Mouse (Mus musculus) liver, embryonic 15.5 days (tissue): Measurements from ENCODE around the gene Ccdc3. TPM values are rescaled to one million over a fixed set of nuclear protein-coding genes. Genes with fewer than 3 reads are reported as not detected.

Experiments used
- ATAC-seq: fragments of 200-750 bp; cut with Nextera tagmentation; 2 replicates; pipeline ENCODE4 v1.8.0; 2017; ENCODE audit warnings: moderate number of reproducible peaks, mild to moderate bottlenecking, moderate library complexity; ENCODE audit not compliant: insufficient read depth
- H3K27ac ChIP-seq: fragments of 300-500 bp; sonication (generic); replicated peaks from 2 replicates; pipeline ENCODE4 v1.5.1; 2015; ENCODE audit warnings: mild to moderate bottlenecking, inconsistent platforms
- H3K27me3 ChIP-seq: fragments of 300-500 bp; sonication (generic); 2 replicates; pipeline ENCODE4 v1.6.1; 2015; ENCODE audit warnings: mild to moderate bottlenecking, inconsistent platforms
- H3K36me3 ChIP-seq: fragments of 300-500 bp; sonication (generic); replicated peaks from 2 replicates; pipeline ENCODE4 v1.6.1; 2015; ENCODE audit warnings: moderate library complexity, mild to moderate bottlenecking, inconsistent platforms
- H3K4me1 ChIP-seq: fragments of 300-500 bp; sonication (generic); replicated peaks from 2 replicates; pipeline ENCODE4 v1.6.1; 2015; ENCODE audit warnings: inconsistent platforms
- H3K4me2 ChIP-seq: fragments of 300-500 bp; sonication (generic); 2 replicates; pipeline ENCODE4 v1.6.1; 2015; ENCODE audit warnings: moderate library complexity, mild to moderate bottlenecking, inconsistent platforms
- H3K4me3 ChIP-seq: fragments of 300-500 bp; sonication (generic); replicated peaks from 2 replicates; pipeline ENCODE4 v1.5.1; 2015; ENCODE audit warnings: mild to moderate bottlenecking, inconsistent platforms
- H3K9ac ChIP-seq: fragments of 300-500 bp; sonication (generic); 2 replicates; pipeline ENCODE4 v1.6.1; 2015; ENCODE audit warnings: moderate library complexity, mild to moderate bottlenecking, inconsistent platforms
- H3K9me3 ChIP-seq: fragments of 300-500 bp; sonication (generic); replicated peaks from 2 replicates; pipeline ENCODE4 v1.6.1; 2016; ENCODE audit warnings: inconsistent platforms
- WGBS: fragments of 180-500 bp; shearing (Covaris S2); methylation state at CpG from one replicate; pipeline ENCODE4 v1.1.7; 2015; ENCODE audit warnings: mixed read lengths; ENCODE audit not compliant: insufficient replicate concordance; 5-methylcytosine and 5-hydroxymethylcytosine counted together
- polyA plus RNA-seq: library from polyadenylated mRNA; unstranded; fragments of >200 nt; fragmentation: Nextera tagmentation; extraction: Ambion mirVana; gene quantifications from 2 replicates; pipeline ENCODE4 v1.2.1, GENCODE M21; 2015

The Ccdc3 gene
- polyA plus RNA-seq, 1 experiment from 2014 or later = 2.8 TPM

DNA sequence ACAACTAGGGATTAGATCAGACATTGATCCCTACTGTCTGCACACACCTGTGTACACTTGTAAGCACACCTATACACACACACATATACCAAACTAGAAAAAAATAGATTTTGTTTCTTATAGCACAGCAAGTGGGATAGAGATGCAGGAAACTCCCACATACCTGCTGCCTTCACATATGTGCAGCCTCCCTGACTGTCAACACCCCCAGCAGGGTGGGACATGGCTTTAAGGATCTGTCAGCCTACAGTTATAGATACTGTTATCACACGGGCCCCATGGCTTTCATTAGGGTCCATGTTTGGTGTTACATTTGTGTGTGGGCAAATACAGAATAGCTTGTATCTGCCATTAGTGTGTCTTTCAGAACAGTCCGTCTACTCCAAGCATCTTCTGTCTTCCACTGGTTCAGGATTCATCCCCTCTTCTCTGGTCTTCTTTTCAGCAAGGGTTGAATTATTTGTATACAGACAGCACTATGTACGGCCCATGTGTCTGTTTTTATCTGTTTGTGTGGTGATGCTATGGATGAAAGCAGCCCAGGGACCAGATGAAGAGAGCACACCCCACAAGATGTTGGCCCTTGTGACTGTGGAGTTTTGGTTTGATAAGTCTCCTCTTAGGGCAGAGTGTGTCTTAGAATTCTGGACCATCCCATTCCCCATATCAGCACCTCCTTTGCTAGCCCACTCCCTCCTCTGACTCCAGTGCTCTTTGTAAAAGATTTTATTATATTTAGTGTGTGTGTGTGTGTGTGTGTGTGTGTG lies 24.5 kb downstream of the Ccdc3 start:
- ATAC-seq = peak; percentile 31; the same call in 1 of the 2 replicates

DNA sequence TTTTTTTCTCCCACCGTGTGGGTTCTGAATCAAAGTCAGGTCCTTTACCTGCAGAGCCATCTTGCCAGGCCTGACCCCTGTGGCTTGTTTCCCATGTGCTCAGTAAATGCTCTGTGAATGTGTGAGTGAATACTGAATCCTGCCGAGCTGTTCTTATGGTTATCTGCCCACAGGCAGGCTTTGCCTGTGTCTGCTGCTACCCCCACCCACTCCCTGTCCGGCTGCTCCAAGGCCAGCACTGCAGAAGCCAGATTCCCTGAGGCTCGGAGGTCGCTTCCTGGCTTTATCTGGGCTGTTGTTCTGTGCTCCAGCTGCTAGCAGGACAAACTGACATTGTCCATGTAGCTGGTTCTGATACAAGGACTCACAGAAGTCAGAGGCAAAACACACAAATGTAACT lies 25.2 kb downstream of the Ccdc3 start:
- Histone ChIP-seq H3K9ac (no peak overlapping the region), H3K27ac (no peak overlapping the region), H3K9me3 (no peaks in the 10 kb centered on the region), H3K4me2 (no peak overlapping the region), H3K4me1 (0 out of 2 replicates have a peak, but pooled peaks cover 2% of the 10 kb centered on the region), H3K36me3 (no peaks in the 10 kb centered on the region), H3K4me3 (no peak overlapping the region), H3K27me3 (no peaks in the 10 kb centered on the region)
- WGBS = 32% methylated on average over 5 of the region's 5 CpGs
- no peak for ATAC-seq

More for the DNA sequence above, 24.5 kb downstream of the Ccdc3 start:
- no peak overlapping the region for H3K27ac ChIP-seq
- H3K9me3 ChIP-seq = no peaks in the 10 kb centered on the region
- H3K4me1 ChIP-seq = 0 out of 2 replicates have a peak, but pooled peaks cover 2% of the 10 kb centered on the region
- no peak overlapping the region for H3K4me2 ChIP-seq
- H3K9ac ChIP-seq = no peak overlapping the region
- 37% methylated on average over 3 of the region's 3 CpGs for WGBS
- no peaks in the 10 kb centered on the region for H3K36me3 ChIP-seq
- no peak overlapping the region for H3K4me3 ChIP-seq
- no peaks in the 10 kb centered on the region for H3K27me3 ChIP-seq

DNA sequence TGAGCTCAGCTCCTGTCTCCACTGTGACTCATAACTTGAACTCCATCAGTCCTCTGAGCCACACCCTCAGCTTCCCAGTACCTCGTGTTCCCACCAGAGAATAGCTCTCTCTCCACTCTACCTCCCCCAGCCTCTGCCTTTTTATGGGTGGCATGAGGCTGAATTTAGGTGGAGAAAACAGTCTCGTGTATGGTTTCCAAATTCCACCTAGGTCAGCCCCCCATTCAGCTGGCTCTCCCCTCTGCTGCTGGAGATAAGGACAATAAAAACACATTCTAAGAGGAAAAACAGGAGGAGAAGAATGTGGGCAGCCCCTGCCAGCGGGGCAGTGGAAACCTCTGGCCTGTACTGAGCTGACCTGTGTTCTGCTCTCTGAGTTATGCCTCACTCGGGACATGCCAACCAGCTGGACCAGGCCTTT lies 28.4 kb downstream of the Ccdc3 start:
- H3K4me2 ChIP-seq = no peak overlapping the region
- 0 out of 2 replicates have a peak, but pooled peaks cover 2% of the 10 kb centered on the region for H3K4me1 ChIP-seq
- no peak for ATAC-seq
- H3K9me3 ChIP-seq = no peaks in the 10 kb centered on the region
- no peak overlapping the region for H3K9ac ChIP-seq
- no peaks in the 10 kb centered on the region for H3K36me3 ChIP-seq
- H3K27me3 ChIP-seq = no peaks in the 10 kb centered on the region
- H3K4me3 ChIP-seq = no peak overlapping the region
- no peak overlapping the region for H3K27ac ChIP-seq
- whole genome bisulfite sequencing = 21% methylated on average over 4 of the region's 4 CpGs

DNA sequence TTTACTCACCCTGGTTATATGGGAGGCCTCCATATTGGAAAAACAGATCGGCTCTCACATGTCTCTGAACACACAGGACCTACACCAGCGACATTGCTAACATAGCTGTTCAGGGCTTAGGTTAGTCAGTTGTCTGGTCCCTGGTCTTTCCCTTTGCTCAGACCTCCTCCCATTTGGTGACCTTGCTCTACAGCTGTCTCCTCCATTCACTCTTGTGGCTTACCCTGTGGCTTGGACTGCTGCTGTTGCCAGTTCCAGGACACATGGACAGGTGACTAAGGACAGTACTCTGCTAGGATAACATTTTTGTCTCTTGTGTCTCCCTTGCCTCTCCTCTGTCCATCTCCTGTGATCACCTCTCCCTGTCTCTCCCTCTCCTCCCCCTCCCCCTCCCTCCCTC lies 29.2 kb downstream of the Ccdc3 start:
- H3K27me3 ChIP-seq = no peaks in the 10 kb centered on the region
- H3K9ac ChIP-seq = no peak overlapping the region
- ATAC-seq = no peak
- H3K27ac ChIP-seq = no peak overlapping the region
- no peak overlapping the region for H3K4me2 ChIP-seq
- 0 out of 2 replicates have a peak, but pooled peaks cover 2% of the 10 kb centered on the region for H3K4me1 ChIP-seq
- H3K9me3 ChIP-seq = no peaks in the 10 kb centered on the region
- H3K4me3 ChIP-seq = no peak overlapping the region
- H3K36me3 ChIP-seq = no peaks in the 10 kb centered on the region
- WGBS = 53% methylated on average over 2 of the region's 2 CpGs

DNA sequence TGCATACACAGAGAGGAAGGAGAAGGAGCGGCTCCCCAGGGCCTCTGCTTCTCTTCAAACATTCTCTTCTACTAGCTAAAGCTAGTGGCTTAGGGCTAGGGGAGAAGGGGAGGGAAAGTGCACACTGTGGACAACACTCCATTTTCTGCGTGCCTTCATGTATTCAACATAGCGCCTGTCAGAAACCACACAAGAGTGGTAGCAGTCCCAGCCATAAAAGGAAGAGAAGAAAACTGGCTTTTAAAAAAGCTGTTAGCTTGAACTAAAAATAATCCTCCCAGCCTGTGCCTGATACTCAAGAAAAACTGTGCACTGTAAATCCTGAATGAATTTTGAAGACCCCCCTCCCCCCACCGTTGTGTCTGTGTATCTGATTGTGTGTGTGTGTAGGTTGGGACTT lies 33.2 kb downstream of the Ccdc3 start:
- no peaks in the 10 kb centered on the region for H3K4me1 ChIP-seq
- H3K4me2 ChIP-seq = no peak overlapping the region
- 54% methylated on average over 4 of the region's 4 CpGs for WGBS
- H3K36me3 ChIP-seq = no peaks in the 10 kb centered on the region
- H3K27me3 ChIP-seq = no peaks in the 10 kb centered on the region
- H3K9ac ChIP-seq = no peak overlapping the region
- no peak overlapping the region for H3K4me3 ChIP-seq
- no peak overlapping the region for H3K27ac ChIP-seq
- no peak for ATAC-seq
- H3K9me3 ChIP-seq = no peaks in the 10 kb centered on the region

DNA sequence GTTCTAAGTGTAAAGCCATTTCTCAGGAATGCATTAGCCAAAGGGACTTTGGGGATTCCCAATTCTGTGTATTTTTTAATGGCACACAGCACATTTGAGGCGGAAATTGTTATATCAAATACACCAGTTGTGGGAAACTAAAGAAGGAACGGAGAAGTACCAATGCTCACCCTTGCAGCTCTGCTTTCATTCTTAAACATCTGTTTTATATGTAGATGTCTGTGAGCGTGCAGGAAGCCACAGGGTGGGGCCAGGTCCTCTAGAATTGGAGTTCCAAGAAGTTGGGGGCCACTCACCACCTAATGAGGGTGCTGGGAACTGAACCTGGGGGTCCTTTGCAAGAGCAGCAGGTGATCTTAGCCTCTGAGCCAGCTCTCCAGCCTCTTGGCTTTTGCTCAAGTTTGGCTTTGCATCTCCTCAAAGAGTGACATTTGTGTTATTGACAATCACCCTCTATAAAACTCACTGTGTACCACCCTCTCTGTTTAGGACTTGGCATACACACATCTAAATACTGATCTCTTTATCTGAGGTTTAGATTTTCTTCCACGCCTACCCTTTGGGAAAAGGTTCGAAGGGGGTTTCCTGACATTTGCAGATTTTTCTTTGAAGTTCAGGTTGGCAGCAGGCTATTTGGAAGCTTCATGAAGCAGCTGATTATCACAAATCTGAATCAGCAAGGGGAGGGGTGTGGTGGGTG lies 33.9 kb downstream of the Ccdc3 start:
- no peak overlapping the region for H3K27ac ChIP-seq
- no peak overlapping the region for H3K4me2 ChIP-seq
- no peaks in the 10 kb centered on the region for H3K4me1 ChIP-seq
- H3K9me3 ChIP-seq = no peaks in the 10 kb centered on the region
- no peak for ATAC-seq
- H3K36me3 ChIP-seq = no peaks in the 10 kb centered on the region
- no peak overlapping the region for H3K4me3 ChIP-seq
- WGBS = 38% methylated on average over 5 of the region's 5 CpGs
- no peak overlapping the region for H3K9ac ChIP-seq
- H3K27me3 ChIP-seq = no peaks in the 10 kb centered on the region

DNA sequence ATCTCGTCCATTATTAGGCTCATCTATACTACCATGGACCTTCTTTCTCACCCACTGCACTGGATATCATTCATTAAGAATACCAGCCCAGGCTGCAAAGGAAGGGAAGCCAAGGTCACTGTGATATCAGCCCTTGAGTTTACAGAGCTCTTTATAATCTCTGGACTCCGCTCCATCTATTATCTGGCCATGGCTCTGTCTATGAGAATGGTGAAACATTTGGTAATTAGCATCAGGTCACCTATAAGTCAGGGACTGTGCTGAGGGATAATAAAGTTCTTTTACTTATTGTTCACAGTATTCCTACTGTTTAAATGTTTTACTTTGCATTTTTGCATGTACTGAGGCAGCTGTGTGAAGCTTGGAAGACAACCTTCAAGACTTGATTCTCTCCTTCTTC lies 35.2 kb downstream of the Ccdc3 start:
- no peak overlapping the region for H3K4me2 ChIP-seq
- H3K27me3 ChIP-seq = no peaks in the 10 kb centered on the region
- no peak for ATAC-seq
- no peaks in the 10 kb centered on the region for H3K9me3 ChIP-seq
- H3K4me3 ChIP-seq = no peak overlapping the region
- H3K4me1 ChIP-seq = no peaks in the 10 kb centered on the region
- 53% methylated on average over 2 of the region's 2 CpGs for WGBS
- no peaks in the 10 kb centered on the region for H3K36me3 ChIP-seq
- no peak overlapping the region for H3K9ac ChIP-seq
- H3K27ac ChIP-seq = no peak overlapping the region

DNA sequence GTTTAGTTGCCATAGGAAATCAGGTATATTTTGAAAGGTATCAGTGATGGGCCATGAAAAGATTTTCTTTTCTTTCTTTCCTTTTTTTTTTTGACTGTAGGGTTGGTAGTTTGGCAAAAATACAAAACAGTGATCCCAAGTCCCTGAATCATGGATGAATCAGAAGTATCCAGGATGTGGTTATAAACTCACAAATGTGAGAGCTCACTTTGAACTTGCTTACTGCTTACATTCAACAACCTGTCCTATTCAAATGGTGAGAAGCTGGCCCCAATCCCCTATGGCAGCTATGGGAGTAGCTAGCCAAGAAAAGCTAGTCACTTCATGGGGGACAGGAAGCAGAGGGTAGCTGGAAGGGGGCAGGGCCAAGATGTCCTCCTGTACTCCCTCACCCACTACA lies 37.1 kb downstream of the Ccdc3 start:
- Histone ChIP-seq H3K9ac (no peak overlapping the region), H3K36me3 (no peaks in the 10 kb centered on the region), H3K27me3 (no peaks in the 10 kb centered on the region), H3K4me3 (no peak overlapping the region), H3K4me1 (no peaks in the 10 kb centered on the region), H3K9me3 (no peaks in the 10 kb centered on the region), H3K27ac (no peak overlapping the region), H3K4me2 (no peak overlapping the region)
- no peak for ATAC-seq

DNA sequence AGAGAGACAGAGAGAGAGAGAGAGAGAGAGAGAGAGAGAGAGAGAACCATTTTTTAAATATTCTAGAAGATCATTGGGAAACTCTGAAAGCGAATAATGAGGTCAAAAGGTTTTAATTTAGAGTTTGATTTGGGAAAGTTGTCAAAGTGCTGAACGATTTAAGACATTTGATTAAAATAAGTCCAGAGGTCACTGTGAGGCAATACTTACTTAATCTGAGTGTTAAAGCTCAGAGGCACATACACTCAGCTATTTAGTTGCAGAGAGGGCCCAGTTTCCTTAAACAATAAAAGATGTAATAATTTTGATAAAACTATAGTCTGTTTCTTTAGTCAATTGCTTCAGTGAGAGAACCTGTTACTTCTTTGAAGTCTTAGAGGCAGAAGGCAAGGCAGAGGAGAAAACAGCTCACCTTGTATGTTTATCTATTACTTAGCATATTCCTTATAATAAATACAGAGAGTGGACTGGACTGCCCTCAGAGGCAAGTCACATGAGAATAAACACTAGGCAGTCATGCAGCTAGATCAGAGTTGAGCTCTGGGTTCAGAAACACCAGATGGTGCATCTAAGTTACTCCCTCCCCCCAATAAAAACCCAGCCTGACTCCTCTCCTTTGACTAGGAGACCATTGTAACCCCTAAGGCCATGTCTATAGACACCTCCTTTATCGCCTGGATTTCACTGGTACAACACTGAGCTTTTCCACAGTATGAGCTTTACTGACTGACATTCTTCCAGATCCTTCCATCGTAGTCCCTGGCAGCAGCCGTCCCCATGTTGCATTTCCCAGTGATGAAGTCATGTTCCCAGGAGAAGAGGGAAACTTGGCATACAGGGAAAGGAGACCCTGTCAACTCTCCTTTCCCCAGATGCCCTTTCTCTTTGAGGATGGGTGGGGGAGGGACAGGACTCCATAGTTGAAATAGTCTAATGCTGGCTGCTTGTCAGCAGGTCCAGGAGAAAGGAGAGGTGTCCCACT lies 44.2 kb downstream of the Ccdc3 start:
- no peaks in the 10 kb centered on the region for H3K9me3 ChIP-seq
- H3K27ac ChIP-seq = no peak overlapping the region
- 48% methylated on average over 5 of the region's 5 CpGs for WGBS
- no peak overlapping the region for H3K4me2 ChIP-seq
- H3K27me3 ChIP-seq = no peaks in the 10 kb centered on the region
- no peak for ATAC-seq
- no peak overlapping the region for H3K9ac ChIP-seq
- no peaks in the 10 kb centered on the region for H3K36me3 ChIP-seq
- H3K4me3 ChIP-seq = no peak overlapping the region
- H3K4me1 ChIP-seq = no peaks in the 10 kb centered on the region

DNA sequence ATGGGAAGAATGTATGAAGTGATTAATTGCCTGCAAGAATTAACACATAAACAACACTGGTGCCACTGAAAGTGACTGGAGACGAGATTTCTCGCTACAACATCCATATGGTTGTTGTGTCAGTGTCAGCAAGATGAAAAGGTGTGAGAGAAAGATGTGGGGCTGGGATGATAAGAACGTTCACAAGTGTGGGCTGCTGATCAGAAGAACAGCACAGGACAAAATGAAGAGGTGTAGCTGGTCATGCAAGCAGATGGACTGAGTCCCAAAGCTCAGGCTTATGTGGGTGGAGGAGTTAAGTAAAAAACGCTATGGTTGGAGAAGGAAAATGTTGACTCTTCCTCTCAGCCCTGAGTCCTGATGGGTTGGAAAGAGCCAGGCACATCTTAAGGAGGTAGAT lies 46.6 kb downstream of the Ccdc3 start:
- WGBS = 58% methylated on average over 4 of the region's 4 CpGs
- no peaks in the 10 kb centered on the region for H3K27me3 ChIP-seq
- no peaks in the 10 kb centered on the region for H3K4me1 ChIP-seq
- no peaks in the 10 kb centered on the region for H3K9me3 ChIP-seq
- no peak overlapping the region for H3K4me2 ChIP-seq
- H3K27ac ChIP-seq = no peak overlapping the region
- no peak for ATAC-seq
- H3K9ac ChIP-seq = no peak overlapping the region
- H3K36me3 ChIP-seq = no peaks in the 10 kb centered on the region
- no peak overlapping the region for H3K4me3 ChIP-seq

DNA sequence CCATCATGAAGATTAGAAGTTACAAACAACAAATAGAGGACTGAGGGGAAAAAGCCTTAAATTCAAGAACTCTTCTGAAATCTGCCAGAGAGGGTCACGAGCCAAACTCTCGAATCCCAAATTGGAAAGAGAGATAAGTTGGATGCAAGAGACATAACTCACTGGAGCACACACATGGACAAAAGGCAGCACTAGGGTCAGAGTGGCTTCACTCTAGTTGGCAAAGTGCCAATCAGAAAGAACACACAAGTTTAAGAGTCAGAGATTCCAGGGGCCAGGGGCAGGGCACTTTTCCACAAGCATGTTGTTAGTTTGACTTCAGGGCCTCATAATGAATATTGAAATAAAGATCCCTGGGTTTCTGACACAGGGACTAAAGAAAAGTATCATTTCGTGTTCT lies 48.1 kb downstream of the Ccdc3 start:
- Histone ChIP-seq H3K4me3 (no peak overlapping the region), H3K9ac (no peak overlapping the region), H3K4me1 (no peaks in the 10 kb centered on the region), H3K9me3 (no peaks in the 10 kb centered on the region), H3K4me2 (no peak overlapping the region), H3K27ac (no peak overlapping the region), H3K36me3 (no peaks in the 10 kb centered on the region), H3K27me3 (no peaks in the 10 kb centered on the region)
- WGBS = 45% methylated on average over 3 of the region's 3 CpGs
- ATAC-seq = no peak
